Mouse (Mus musculus) cerebellum, adult 8-10 months (tissue): ENCODE measurements around the gene Olfr205.
"Not testable (repeated sequence)": the region's sequence is repeated elsewhere in the genome, so short reads cannot be mapped to it uniquely, and the experiment has no call there.

Experiments used
- DNase-seq: peaks from one replicate; pipeline ENCODE4 v3.0.0; 2022

Olfr205 gene

DNA sequence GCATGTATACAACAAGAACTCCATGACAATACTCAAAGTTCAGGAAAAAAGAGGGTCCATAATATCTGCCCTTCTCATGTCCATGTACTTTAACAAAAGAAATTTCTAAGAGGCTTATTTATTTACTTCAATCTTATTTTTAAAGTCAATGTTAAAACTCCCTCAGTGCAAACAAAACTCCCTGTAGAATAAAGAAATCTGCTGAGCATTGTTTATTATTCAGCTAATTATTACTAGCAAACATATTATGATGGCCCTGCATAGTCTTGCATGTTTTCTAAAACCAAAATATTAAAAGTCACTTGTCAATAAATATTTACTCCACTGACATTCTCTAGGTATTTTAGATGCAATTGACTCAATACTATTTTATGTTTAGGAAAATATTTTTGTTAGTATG, at the start of gene Olfr205:
TSS of gene Olfr205 (minus strand) at position 101 of the 400 bp plus-strand sequence.
- no peak for DNase-seq

DNA sequence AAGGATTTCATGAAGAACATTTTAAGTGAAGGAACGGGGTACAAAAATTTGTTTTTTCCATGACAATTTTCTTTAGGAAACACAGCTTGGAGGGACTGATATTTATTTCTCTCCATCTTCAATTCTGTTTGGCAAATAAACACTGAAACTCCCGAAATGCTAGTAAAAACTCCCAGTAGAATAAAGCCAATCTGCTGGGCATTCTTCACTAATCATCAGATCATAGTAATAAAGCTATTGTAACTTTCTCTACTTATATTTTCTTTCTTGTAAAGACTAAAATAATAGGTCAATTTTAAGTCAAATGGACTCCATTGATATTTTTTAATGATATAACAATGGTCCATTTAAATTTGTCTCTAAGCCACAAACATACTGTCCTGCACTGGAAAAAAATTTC, 33.0 kb upstream of the Olfr205 start, which contains the start of gene Olfr209:
TSS of gene Olfr209 (minus strand) at position 101 of the 400 bp plus-strand sequence.
- no peak for DNase-seq

DNA sequence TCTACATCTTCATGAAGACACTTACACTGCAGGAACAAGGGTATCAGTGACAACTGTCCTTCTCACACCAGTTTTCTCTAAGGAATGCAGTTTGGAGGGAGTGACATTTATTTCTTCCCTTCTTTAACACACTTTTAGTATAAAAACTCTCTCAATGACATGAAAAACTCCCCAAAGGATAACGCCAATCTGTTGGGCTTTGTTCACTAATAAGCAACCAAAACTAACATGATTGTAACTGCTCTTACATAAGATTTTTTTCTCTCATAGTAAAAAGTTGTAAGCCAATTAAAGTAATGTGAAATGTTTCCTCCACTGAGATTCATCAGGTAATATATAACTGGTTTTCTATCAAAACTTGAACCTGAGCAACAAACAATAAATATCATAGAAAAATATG, 18.2 kb upstream of the Olfr205 start, which contains the start of gene Olfr206:
TSS of gene Olfr206 (minus strand) at position 101 of the 400 bp plus-strand sequence.
- DNase-seq: no peak

DNA sequence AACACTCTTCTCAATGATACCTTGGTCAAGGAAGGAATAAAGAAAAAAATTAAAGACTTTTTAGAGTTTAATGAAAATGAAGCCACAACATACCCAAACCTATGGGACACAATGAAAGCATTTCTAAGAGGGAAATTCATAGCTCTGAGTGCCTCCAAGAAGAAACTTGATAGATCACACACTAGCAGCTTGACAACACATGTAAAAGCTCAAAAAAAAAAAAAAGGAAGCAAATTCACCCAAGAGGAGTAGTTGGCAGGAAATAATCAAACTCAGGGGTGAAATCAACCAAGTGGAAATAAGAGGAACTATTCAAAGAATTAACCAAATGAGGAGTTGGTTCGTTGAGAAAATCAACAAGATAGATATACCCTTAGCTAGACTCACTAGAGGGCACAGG, 7.7 kb downstream of the Olfr205 start:
- not testable (repeated sequence) for DNase-seq

DNA sequence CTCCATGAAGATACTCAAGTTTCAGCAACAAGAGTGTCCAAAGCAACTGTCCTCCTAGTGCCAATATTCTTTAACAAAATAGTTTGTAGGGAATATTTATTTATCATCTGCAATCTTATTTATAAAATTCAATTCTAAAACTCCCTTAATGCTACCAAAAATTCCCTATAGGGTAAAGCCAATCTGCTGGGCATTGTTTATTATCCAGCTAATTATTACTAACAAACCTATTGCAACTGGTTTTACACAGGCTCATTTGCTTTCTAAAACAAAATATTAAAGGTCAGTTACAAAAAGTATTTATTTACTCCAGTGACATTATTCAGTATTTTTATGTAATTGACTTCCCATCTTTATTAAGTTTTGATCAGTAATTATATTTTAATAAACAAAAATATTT, 12.8 kb downstream of the Olfr205 start, which contains the start of gene Olfr204:
TSS of gene Olfr204 (minus strand) at position 101 of the 400 bp plus-strand sequence.
- no peak for DNase-seq

DNA sequence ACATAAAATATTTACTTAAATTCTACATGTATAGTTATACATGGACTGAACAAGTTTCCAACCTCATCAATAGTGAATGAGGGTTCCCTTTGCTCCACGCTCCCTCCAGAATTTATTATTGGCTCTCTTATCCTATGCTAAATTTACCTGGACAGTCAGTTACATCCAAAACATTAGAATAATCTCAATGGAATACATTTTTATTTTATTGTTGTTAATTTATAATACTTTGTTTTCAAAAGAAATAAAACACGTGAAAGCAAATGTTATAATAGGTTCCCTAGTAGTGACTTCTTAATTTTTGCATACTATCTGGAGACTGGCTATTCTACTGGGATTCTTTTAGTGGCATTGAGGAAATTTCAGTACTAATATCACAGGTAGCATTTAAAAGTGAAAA, 32.4 kb downstream of the Olfr205 start, which contains the start of gene Olfr203:
TSS of gene Olfr203 (plus strand) at position 301 of the 400 bp plus-strand sequence.
- DNase-seq: no peak

DNA sequence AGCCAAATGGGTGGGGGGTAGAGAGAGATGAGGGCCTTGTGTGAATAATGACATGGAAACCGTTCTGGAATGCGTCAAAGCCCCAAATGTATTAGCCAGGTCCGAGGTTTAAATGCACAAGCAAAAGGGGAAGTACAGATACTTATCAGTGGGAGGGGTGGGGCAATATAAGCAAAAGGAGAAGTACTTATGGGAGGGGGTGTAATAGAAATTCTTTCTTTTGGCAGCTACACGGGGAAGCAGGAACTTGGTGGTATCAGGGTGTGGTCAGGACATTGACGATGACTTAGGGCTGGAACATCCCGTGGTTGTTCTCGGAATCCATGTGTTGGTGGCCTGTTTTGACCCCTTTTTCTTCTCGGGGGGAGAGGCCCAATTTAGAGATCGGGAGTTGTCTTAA, 43.4 kb downstream of the Olfr205 start:
- DNase-seq: not testable (repeated sequence)

DNA sequence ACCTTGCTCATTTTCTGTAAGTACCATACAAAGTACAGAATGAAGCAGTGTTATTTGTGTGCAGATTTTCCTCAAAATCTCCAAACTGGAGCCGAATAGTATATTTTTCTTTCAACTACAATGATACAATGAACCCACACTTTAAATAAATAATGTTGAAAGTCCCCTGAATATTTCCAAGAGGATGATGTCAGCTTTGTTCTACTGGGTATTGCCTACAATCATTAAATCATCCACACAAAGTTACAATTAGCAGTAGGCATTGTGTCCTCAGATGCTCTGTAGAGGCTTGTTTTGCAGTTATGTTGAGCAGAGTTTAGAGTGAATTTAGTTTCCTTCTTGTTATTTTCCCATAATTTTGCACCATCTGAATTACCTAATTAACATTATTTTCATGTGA, 44.2 kb downstream of the Olfr205 start, which contains the start of gene Olfr202:
TSS of gene Olfr202 (minus strand) at position 101 of the 400 bp plus-strand sequence.
- no peak for DNase-seq

DNA sequence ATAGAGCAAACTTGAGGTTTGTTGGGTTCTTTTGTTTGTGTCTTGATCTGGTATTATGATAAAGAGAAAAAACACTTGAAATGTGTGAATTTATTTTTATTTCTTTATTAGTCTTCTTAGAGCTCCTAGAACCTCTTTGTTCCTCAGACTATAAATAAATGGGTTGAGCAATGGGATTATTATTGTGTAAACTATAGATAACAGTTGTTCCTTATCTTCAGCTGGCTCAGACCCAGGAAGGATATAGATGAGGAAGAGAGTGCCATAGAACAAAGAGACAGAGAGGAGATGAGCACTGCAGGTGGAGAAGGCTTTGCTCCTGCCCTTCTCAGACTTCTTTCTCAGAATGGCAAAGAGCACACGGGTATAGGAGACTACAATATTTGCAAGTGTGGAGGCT, 47.5 kb downstream of the Olfr205 start:
- no peak for DNase-seq

DNA sequence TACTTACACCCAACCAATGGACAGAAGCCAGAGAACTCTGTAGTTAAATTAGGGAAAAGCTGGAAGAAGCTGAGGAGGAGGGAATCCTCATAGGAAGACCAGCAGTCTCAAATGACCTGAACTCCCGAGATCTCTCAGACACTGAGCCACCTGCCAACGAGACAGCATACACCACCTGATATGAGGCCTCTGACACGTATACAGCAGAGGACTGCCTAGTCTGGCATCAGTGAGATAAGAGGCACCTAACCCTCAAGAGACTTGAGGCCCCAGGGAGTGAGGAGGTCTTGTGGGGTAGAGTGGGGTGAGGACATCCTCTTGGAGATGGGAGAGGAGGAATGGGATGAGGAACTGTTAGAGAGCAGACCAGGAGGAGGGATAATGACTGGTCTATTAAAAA, 50.4 kb downstream of the Olfr205 start:
- DNase-seq: no peak
